Mouse (Mus musculus) gastrocnemius, postnatal 36 days (tissue): ENCODE measurements around the gene Cntrl. TPM values are rescaled to one million over a fixed set of nuclear protein-coding genes. Genes with fewer than 3 reads are reported as not detected.

ENCODE experiments used
- DNase-seq, 2 experiments: peaks; one replicate each; pipeline ENCODE4 v3.0.0; 2022
- intact Hi-C: fragments of 180-260 bp; cut with DNase I; formaldehyde crosslinking; loops from one replicate; pipeline ENCODE4 v1.15.1; 2025
- total RNA-seq, 2 experiments: library from RNA; stranded (reverse); gene quantifications; 2 replicates each; pipeline ENCODE4 v1.2.3; 2021

Gene Cntrl
- total RNA-seq, 2 experiments from 2014 or later = 5.1 to 7.3 TPM

DNA sequence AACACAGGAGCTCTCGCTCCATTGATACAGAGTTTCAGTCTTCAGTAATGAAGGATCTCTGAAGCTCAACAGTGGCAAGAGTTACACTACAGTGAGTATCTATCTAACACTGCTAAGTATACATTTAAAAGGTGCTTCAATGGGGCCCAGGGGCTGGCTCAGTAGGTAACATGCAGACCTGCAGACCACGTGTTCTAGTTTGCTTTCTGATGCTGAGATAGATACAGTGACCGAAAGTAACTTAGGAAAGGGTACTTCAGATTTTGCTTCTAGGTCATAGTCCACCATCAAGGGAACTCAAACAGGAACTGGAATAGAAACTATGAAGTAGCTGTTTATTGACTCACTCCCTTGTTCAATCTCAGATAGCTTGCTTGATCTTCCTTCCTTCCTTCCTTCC, 102.4 kb downstream of the Cntrl start:
- intact Hi-C loops = no loop called here
- no peak for DNase-seq

DNA sequence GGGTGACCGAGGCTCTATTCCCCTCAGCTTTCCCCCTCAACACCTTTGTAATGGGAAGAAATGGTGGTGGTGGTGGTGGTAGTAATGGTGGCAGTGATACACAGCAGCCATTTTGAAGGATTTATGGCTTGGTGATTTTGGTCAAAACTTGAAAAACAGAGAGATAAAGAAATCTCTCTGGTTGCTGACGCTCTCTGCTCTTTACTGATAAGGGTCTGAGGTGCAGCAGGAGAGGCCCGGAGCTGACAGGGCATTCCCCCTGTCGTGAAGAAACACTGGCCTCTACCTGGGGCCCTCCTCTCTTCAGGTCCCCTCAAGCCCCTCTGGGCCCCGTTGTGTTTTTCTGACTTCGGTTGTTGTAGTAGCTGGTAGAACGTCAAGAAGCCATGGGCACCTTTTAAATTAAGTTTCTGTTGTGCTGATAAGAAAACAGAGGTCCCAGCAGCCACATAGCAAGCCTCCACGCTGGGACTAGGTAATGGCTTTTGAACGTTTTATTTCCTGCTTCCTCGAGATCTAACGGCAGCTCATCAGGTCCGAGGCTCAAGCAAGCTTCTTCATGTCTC, 104.1 kb downstream of the Cntrl start:
- no peak for DNase-seq
- intact Hi-C loops = no loop called here

DNA sequence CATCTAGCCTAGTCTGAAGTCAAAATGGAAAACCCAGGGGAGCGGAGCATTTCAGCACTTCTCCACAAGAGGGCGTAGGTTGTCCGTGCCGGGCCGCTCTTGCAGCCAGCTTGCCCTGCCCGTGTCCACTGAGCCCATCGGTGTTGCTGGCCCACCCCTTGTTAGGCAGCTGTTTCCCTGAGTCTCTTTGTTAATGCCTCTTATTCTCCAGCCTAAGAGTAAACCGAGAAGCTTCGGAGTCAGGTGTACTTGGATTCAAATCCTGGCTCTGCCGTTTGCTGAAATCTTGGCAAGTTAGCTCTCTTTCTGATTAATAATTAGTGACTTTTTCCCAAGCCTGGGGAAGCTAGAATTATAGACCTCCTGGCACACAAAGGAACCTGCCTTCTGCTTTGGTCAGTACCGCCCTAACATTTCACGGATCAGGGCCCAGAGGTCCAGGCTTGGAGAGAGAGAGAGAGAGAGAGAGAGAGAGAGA, 105.6 kb downstream of the Cntrl start:
- intact Hi-C loops = loop anchor here (2.0 kb wide), 1 partner anchor 56 kb away; no protein-coding TSS in a partner anchor
- peak; percentile 75 to 85 for DNase-seq

DNA sequence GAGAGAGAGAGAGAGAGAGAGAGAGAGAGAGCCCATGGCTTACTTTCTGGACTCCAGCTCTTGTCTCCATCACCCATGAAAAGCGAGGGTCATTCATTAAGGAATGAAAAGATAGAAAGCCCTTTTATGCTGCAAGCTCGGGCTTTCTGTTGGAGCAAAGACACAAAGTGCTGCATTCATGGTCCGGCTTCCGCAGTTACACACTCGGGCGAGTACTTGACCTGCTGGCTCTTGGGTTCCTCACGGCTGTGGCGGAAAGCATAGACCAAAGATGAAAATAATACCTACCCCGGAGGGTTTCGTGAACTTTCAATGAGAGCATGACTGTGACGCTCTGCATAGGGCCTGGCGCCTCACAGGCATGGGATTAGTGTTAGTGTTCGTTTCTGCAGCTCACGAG, 106.1 kb downstream of the Cntrl start:
- intact Hi-C loops = loop anchor here (2.0 kb wide), 1 partner anchor 55 kb away; no protein-coding TSS in a partner anchor

DNA sequence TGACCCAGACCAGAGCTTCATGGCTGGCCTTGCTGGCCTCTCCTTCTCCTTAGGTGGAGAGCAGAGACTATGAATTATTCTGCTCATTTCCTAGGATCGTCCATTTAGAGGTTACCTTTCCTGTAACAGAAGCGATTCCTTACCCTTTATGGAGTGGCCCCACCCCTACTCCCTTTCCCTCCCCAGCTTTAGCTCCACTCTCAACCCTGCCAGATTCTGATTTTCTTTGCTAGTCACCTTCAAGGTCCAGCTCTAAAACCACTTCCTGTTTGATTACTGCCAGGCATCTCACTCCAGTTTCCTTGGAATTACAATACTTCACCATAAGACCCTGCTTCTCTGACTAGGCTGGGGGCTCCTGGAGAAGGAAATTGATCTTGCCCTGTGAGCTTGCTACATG, 107.4 kb downstream of the Cntrl start:
- DNase-seq = no peak
- intact Hi-C loops = no loop called here

More for the DNA sequence above, 106.1 kb downstream of the Cntrl start:
- DNase-seq = no peak

DNA sequence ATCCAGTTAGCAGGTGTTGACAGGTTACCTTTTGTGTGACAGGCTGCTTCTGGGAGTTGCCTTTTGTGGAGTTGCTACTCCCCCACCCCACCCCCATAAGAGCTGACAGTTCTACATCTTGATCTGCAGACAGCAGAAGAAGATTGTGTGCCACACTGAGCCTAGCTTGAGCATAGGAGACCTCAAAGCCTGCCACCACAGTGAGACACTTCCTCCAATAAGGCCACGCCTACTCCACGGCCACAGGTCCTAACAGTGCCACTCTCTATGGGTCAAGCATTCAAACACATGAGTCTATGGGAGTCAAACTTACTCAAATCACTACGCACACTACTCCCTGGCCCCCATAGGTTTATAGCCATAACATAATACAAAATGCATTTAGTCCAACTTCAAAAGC, 109.4 kb downstream of the Cntrl start:
- no peak for DNase-seq
- intact Hi-C loops = no loop called here

DNA sequence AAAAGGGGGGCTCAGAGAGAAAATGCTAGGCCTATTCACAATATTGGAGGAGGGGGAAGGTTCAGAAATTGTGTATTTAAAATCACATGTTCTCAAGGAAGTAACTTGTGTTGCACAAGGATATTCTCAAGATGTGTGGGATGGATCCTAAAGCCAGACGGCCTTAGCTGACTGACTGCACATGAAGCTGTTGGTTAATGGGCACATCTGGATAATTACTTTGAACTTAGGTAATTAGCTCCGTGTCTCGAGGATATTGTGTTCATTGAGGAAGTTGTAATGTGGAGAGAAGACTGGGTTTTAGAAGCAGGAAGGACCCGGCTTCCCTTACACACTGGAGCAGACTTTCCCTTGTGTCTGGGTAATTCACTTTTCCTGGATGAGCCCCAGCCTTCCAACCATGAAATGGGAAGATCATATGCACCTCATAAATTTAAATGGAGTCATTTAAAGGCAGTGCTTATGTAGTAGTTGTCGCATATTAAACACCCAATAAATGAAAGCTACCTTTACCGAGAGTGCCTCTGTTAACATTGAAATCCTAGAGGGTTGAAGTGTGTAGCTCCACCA, 113.6 kb downstream of the Cntrl start:
- intact Hi-C loops = no loop called here
- DNase-seq = no peak

DNA sequence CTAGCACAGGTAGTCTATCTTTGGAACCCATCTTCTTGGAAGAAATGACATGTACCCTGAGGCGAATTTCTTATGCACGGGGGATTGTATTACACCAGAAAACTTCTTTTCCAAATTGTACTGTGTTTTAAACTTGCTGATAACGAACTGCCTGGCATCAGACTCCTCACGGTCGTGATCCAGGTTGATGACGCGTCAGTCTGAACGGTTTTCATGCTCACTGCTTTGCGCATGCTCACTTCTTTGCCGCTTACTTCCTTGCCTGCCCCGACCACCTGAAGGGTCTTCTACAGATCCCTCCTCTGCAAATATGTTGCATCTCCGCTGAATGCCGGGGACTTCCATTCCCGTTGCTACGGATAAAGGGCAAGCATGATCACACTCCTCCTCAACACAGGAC, 115.0 kb downstream of the Cntrl start:
- intact Hi-C loops = no loop called here
- DNase-seq = no peak

DNA sequence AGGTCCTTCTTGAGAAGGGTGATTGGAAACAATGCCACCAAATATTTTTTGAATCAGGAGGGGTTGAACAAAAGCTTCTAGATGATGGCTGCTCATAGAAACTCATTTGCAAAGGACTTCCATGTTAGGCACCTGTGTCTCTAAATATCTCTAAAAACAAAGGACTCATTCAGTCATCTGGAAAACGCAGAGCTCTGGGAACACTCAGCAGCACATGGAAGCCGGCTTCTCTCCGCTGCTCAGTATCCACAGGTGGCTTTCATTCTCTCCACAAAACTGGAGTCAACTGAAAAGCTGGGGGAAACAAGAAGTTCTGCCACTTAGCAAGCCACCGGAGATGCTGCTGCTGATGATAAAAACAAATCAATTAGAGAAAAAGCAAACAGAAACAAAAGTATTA, 118.9 kb downstream of the Cntrl start:
- intact Hi-C loops = no loop called here
- no peak for DNase-seq

Other genes starting within 250 kb of the Cntrl start
- under 1 TPM in 1 of 2 experiments, not detected in 1; 0.39 TPM for gene Cutal, start 235.1 kb upstream of the Cntrl start, total RNA-seq
- gene Psmd5, start 234.5 kb upstream of the Cntrl start, total RNA-seq = 10 to 100 TPM in 1 of 2 experiments, 1 to 10 TPM in 1; 8.8 to 13.3 TPM
- gene Phf19, start 195.5 kb upstream of the Cntrl start, total RNA-seq = under 1 TPM; 0.38 to 0.64 TPM
- gene Traf1, start 147.7 kb upstream of the Cntrl start, total RNA-seq = 1 to 10 TPM in 1 of 2 experiments, under 1 TPM in 1; 0.76 to 1.1 TPM
- gene Hc, start 48.1 kb upstream of the Cntrl start, total RNA-seq = under 1 TPM in 1 of 2 experiments, not detected in 1; 0.15 TPM
- gene AI182371, start 7.9 kb upstream of the Cntrl start, total RNA-seq = under 1 TPM in 1 of 2 experiments, not detected in 1; 0.15 TPM
- gene Rab14, start 91.6 kb downstream of the Cntrl start, total RNA-seq = 10 to 100 TPM; 65.4 to 81.3 TPM
- gene Gsn, start 146.9 kb downstream of the Cntrl start, total RNA-seq = 100 to 1,000 TPM; 396 to 415 TPM
- 10 to 100 TPM; 18.4 to 20.7 TPM for gene Stom, start 227.5 kb downstream of the Cntrl start, total RNA-seq